Mouse (Mus musculus) ovary, postnatal 14 days (tissue): ENCODE data around the gene Mrgpra6.

Source experiments
- DNase-seq: peaks from one replicate; pipeline ENCODE4 v3.0.0; 2022; ENCODE audit warnings: low spot score

The Mrgpra6 gene

GRCm38 (mm10) chr7:47204830-47205229 is at the start of gene Mrgpra6:
Gene Mrgpra6, minus strand, starts transcription at chr7:47204920.
- DNase-seq = no peak

GRCm38 (mm10) chr7:47252770-47253169 is 48.0 kb upstream of the Mrgpra6 start, which contains the start of gene Mrgpra9:
Gene Mrgpra9, minus strand, starts transcription at chr7:47252848.
- DNase-seq = no peak

GRCm38 (mm10) chr7:47244658-47245057 is 39.9 kb upstream of the Mrgpra6 start:
- DNase-seq = no peak

GRCm38 (mm10) chr7:47195271-47195670 is 9.4 kb downstream of the Mrgpra6 start:
- no peak for DNase-seq

GRCm38 (mm10) chr7:47170814-47171213 is 33.9 kb downstream of the Mrgpra6 start:
- DNase-seq = no peak

- DNase-seq = no peak
Observed at GRCm38 (mm10) chr7:47165028-47165427, 39.7 kb downstream of the Mrgpra6 start.

GRCm38 (mm10) chr7:47163203-47163602 is 41.5 kb downstream of the Mrgpra6 start:
- DNase-seq = peak; percentile 46

GRCm38 (mm10) chr7:47158451-47158850 is 46.3 kb downstream of the Mrgpra6 start:
- DNase-seq = no peak

- no peak for DNase-seq
Observed at GRCm38 (mm10) chr7:47157743-47158142, 47.0 kb downstream of the Mrgpra6 start.

- DNase-seq = no peak
Observed at GRCm38 (mm10) chr7:47155849-47156248, 48.9 kb downstream of the Mrgpra6 start.

GRCm38 (mm10) chr7:47155396-47155795 is 49.3 kb downstream of the Mrgpra6 start:
- DNase-seq = no peak

- DNase-seq = peak; percentile 34
Observed at GRCm38 (mm10) chr7:47150420-47151061, 54.2 kb downstream of the Mrgpra6 start.

GRCm38 (mm10) chr7:47148298-47148697 is 56.4 kb downstream of the Mrgpra6 start:
- DNase-seq = no peak

- DNase-seq = no peak
Observed at GRCm38 (mm10) chr7:47146034-47146812, 58.5 kb downstream of the Mrgpra6 start.

GRCm38 (mm10) chr7:47144299-47144698 is 60.4 kb downstream of the Mrgpra6 start:
- DNase-seq = no peak

- DNase-seq = no peak
Observed at GRCm38 (mm10) chr7:47139823-47140325, 64.8 kb downstream of the Mrgpra6 start.
